Mouse (Mus musculus): ENCODE measurements around the gene Gdpd1. TPM values are rescaled to one million over a fixed set of nuclear protein-coding genes. Genes with fewer than 3 reads are reported as not detected.
A peak's percentile ranks its signal among the peaks of the same experiment; 100 is the strongest.
"Not testable (repeated sequence)": the region's sequence is repeated elsewhere in the genome, so short reads cannot be mapped to it uniquely, and the experiment has no call there.

The Gdpd1 gene
- polyA plus RNA-seq, 1 experiment from 2014 or later: 25.8 TPM

DNA sequence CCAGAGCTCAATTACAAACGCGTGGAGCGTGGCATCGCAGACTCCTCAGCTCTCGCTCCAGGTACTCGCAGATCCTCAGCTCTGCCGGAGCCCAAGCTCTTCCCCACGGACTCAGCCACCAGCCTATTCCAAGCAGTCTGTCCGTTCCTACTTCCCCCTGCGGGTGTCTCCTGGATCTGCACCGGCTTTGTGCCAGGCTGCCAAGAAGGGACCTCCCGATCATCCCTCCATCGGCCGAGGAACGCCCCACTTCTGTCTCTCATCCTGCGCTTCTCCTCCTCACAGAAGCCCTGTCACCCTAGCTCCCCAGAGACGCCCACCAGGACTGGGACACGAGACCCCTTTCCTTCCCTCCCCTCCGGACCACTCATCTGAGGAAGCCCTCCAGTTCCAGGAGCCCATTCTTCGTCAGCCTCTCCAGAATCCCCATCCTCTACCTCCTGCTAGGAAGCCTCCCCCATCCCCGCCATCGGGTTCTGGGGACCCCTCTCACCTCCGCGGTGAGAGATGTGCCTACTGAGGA lies 458 bp downstream of the Gdpd1 start:
- peaks cover 17% of the 10 kb centered on the region for H3K36me3 ChIP-seq
- H3K9me3 ChIP-seq (replicated peaks): no peaks in the 10 kb centered on the region
- H3K4me1 ChIP-seq (replicated peaks): peaks cover 11% of the 10 kb centered on the region
- peak overlapping the region; percentile 97 for H3K4me2 ChIP-seq
- peak overlapping the region; percentile 85 for H3K27ac ChIP-seq
- ATAC-seq (replicated peaks; ENCODE audit: insufficient number of reproducible peaks, insufficient read depth, low FRiP score, low read depth): peak; percentile 72
- 1% methylated on average over 24 of the region's 24 CpGs for WGBS
- H3K27me3 ChIP-seq: no peaks in the 10 kb centered on the region
- H3K9ac ChIP-seq: peak overlapping the region; percentile 79
- H3K4me3 ChIP-seq: peak overlapping the region; percentile 75

- peaks cover 18% of the 10 kb centered on the region for H3K36me3 ChIP-seq
- no peak overlapping the region for H3K9ac ChIP-seq
- no peaks in the 10 kb centered on the region for H3K9me3 ChIP-seq (replicated peaks)
- no peak overlapping the region for H3K4me2 ChIP-seq
- no peaks in the 10 kb centered on the region for H3K27me3 ChIP-seq
- WGBS: 74% methylated on average over 3 of the region's 3 CpGs
- no peak for ATAC-seq (replicated peaks; ENCODE audit: insufficient number of reproducible peaks, insufficient read depth, low FRiP score, low read depth)
- H3K4me1 ChIP-seq (replicated peaks): no peaks in the 10 kb centered on the region
- H3K27ac ChIP-seq: no peak overlapping the region
- no peak overlapping the region for H3K4me3 ChIP-seq
Measured at GRCm38 (mm10) chr11:87062087-87062486, 11.8 kb downstream of the Gdpd1 start.

GRCm38 (mm10) chr11:87060410-87060809 lies 13.5 kb downstream of the Gdpd1 start:
- no peaks in the 10 kb centered on the region for H3K9me3 ChIP-seq (replicated peaks)
- H3K4me1 ChIP-seq (replicated peaks): no peaks in the 10 kb centered on the region
- no peak for ATAC-seq (replicated peaks; ENCODE audit: insufficient number of reproducible peaks, insufficient read depth, low FRiP score, low read depth)
- 99% methylated on average over 2 of the region's 2 CpGs for WGBS
- peaks cover 26% of the 10 kb centered on the region for H3K36me3 ChIP-seq
- H3K9ac ChIP-seq: no peak overlapping the region
- H3K4me2 ChIP-seq: no peak overlapping the region
- no peaks in the 10 kb centered on the region for H3K27me3 ChIP-seq
- H3K4me3 ChIP-seq: no peak overlapping the region
- H3K27ac ChIP-seq: no peak overlapping the region

- H3K9ac ChIP-seq: no peak overlapping the region
- H3K36me3 ChIP-seq: peaks cover 26% of the 10 kb centered on the region
- H3K27me3 ChIP-seq: no peaks in the 10 kb centered on the region
- H3K4me1 ChIP-seq (replicated peaks): no peaks in the 10 kb centered on the region
- H3K4me3 ChIP-seq: no peak overlapping the region
- no peaks in the 10 kb centered on the region for H3K9me3 ChIP-seq (replicated peaks)
- no peak overlapping the region for H3K4me2 ChIP-seq
- ATAC-seq (replicated peaks; ENCODE audit: insufficient number of reproducible peaks, insufficient read depth, low FRiP score, low read depth): no peak
- 87% methylated on average over 6 of the region's 6 CpGs for WGBS
- no peak overlapping the region for H3K27ac ChIP-seq
Measured at GRCm38 (mm10) chr11:87056286-87056685, 17.6 kb downstream of the Gdpd1 start.

GRCm38 (mm10) chr11:87048900-87049299 lies 25.0 kb downstream of the Gdpd1 start:
- not testable (repeated sequence) for H3K4me1 ChIP-seq (replicated peaks); H3K27me3 ChIP-seq; H3K4me3 ChIP-seq; H3K9me3 ChIP-seq (replicated peaks); H3K9ac ChIP-seq; H3K27ac ChIP-seq; H3K4me2 ChIP-seq; ATAC-seq (replicated peaks; ENCODE audit: insufficient number of reproducible peaks, insufficient read depth, low FRiP score, low read depth)
- H3K36me3 ChIP-seq: peaks cover 25% of the 10 kb centered on the region
- 90% methylated on average over 7 of the region's 7 CpGs for WGBS

DNA sequence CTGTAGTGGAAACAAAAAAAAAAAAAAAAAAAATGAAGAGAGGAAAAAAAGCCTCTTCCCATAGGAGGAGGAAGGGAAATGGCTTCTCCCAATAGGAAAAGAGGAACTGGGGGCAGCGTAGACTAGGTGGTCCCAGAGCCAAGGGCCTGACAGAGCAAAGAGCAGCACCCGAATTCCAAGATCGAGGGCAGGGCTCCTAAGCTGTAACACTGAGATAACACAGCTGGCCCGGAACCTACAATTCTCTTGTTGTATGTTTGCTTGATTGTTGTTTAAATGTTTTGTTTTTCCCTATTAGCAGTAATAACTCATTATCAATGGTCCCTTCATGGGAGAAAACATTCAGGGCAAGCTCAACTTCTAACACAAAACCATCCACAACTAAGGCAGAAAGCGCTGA lies 26.9 kb downstream of the Gdpd1 start:
- H3K4me1 ChIP-seq (replicated peaks): no peaks in the 10 kb centered on the region
- no peaks in the 10 kb centered on the region for H3K9me3 ChIP-seq (replicated peaks)
- WGBS: 87% methylated on average over 5 of the region's 5 CpGs
- H3K9ac ChIP-seq: no peak overlapping the region
- peaks cover 24% of the 10 kb centered on the region for H3K36me3 ChIP-seq
- no peak for ATAC-seq (replicated peaks; ENCODE audit: insufficient number of reproducible peaks, insufficient read depth, low FRiP score, low read depth)
- H3K4me3 ChIP-seq: no peak overlapping the region
- no peaks in the 10 kb centered on the region for H3K27me3 ChIP-seq
- H3K4me2 ChIP-seq: no peak overlapping the region
- H3K27ac ChIP-seq: no peak overlapping the region

DNA sequence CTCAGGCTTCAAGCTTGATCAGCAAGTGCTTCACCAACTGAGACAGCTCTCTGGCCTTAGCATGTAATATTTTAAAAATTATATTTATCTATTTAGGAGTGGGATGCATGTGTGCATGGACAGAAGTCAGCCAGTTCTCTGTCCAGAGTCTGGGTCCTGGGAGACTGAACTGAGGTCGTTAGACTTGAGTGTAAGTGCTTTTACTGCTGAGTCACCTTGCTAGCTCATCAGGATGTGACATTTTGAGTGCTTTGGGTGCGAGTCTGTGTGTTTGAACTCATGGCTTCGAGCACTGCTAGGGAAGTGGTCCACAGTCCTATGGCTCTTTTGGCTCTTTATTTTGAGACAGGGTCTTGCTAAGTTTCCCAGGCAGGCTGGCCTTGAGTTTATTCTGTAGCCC lies 30.8 kb downstream of the Gdpd1 start:
- H3K36me3 ChIP-seq: peaks cover 26% of the 10 kb centered on the region
- ATAC-seq (replicated peaks; ENCODE audit: insufficient number of reproducible peaks, insufficient read depth, low FRiP score, low read depth): no peak
- H3K9ac ChIP-seq: no peak overlapping the region
- 72% methylated on average over 3 of the region's 3 CpGs for WGBS
- no peaks in the 10 kb centered on the region for H3K4me1 ChIP-seq (replicated peaks)
- H3K27me3 ChIP-seq: no peaks in the 10 kb centered on the region
- H3K4me2 ChIP-seq: no peak overlapping the region
- no peaks in the 10 kb centered on the region for H3K9me3 ChIP-seq (replicated peaks)
- no peak overlapping the region for H3K4me3 ChIP-seq
- H3K27ac ChIP-seq: no peak overlapping the region

GRCm38 (mm10) chr11:87039307-87039963 lies 34.4 kb downstream of the Gdpd1 start:
- H3K36me3 ChIP-seq: peaks cover 20% of the 10 kb centered on the region
- H3K9me3 ChIP-seq (replicated peaks): no peaks in the 10 kb centered on the region
- H3K4me3 ChIP-seq: no peak overlapping the region
- ATAC-seq (replicated peaks; ENCODE audit: insufficient number of reproducible peaks, insufficient read depth, low FRiP score, low read depth): peak; percentile 35; the same call in 1 of the 2 replicates
- H3K4me2 ChIP-seq: no peak overlapping the region
- H3K9ac ChIP-seq: no peak overlapping the region
- H3K27ac ChIP-seq: no peak overlapping the region
- no peaks in the 10 kb centered on the region for H3K27me3 ChIP-seq
- WGBS: 74% methylated on average over 9 of the region's 9 CpGs
- no peaks in the 10 kb centered on the region for H3K4me1 ChIP-seq (replicated peaks)

GRCm38 (mm10) chr11:87036180-87036579 lies 37.7 kb downstream of the Gdpd1 start:
- no peaks in the 10 kb centered on the region for H3K27me3 ChIP-seq
- peaks cover 8% of the 10 kb centered on the region; the same call in 1 of the 2 replicates for H3K36me3 ChIP-seq
- no peak overlapping the region for H3K4me2 ChIP-seq
- no peak for ATAC-seq (replicated peaks; ENCODE audit: insufficient number of reproducible peaks, insufficient read depth, low FRiP score, low read depth)
- WGBS: 71% methylated on average over 4 of the region's 4 CpGs
- H3K4me1 ChIP-seq (replicated peaks): 0 out of 2 replicates have a peak, but pooled peaks cover 2% of the 10 kb centered on the region
- H3K4me3 ChIP-seq: no peak overlapping the region
- H3K9me3 ChIP-seq (replicated peaks): no peaks in the 10 kb centered on the region
- no peak overlapping the region for H3K9ac ChIP-seq
- no peak overlapping the region for H3K27ac ChIP-seq

- Histone ChIP-seq H3K27me3 (no peaks in the 10 kb centered on the region), H3K9ac (no peak overlapping the region), H3K27ac (no peak overlapping the region), H3K9me3 (replicated peaks) (no peaks in the 10 kb centered on the region), H3K36me3 (no peaks in the 10 kb centered on the region), H3K4me2 (no peak overlapping the region), H3K4me3 (no peak overlapping the region), H3K4me1 (replicated peaks) (peaks cover 11% of the 10 kb centered on the region; the same call in 1 of the 2 replicates)
- WGBS: 71% methylated on average over 3 of the region's 3 CpGs
- no peak for ATAC-seq (replicated peaks; ENCODE audit: insufficient number of reproducible peaks, insufficient read depth, low FRiP score, low read depth)
Measured at GRCm38 (mm10) chr11:87028212-87028611, 45.6 kb downstream of the Gdpd1 start.

DNA sequence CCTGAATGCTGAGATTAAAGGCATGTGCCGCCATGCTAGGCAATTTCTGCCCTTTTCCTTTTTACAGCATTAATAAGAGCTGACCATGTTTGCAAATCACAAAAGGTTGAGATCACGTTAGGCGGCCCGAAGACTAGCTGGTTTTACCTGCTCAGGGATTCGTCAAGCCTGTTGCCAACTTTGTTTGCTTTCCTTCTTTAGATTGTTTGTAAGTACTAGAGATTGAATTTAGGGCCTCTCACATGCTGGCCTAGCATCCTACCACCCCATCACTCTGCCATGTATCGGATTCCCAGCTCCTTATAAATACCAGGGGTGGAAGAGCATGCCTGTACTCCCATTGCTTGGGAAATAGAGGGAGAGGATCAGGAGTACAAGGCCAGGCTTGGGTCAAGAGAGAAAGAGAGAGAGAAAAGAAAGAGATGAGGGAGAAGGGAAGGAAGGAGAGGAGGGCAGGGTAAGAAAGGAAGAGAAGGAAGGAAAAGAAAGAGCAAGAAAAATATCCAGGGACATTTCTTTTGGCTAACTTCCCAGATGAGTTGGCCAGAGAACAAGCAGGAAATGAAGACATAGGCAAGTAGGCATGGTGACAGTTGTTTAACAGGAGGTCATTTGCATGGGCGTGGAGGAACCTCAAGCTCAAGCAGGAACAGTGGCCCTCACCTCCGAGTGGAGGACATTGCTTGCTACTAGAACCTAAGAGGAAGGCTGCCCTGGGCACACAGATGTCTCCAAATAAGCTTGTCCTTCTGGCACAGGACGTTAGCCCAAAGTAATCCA lies 47.6 kb downstream of the Gdpd1 start:
- Histone ChIP-seq H3K27me3 (no peaks in the 10 kb centered on the region), H3K9ac (no peak overlapping the region), H3K27ac (peak overlapping the region; percentile 58), H3K36me3 (no peaks in the 10 kb centered on the region), H3K9me3 (replicated peaks) (no peaks in the 10 kb centered on the region), H3K4me3 (no peak overlapping the region), H3K4me1 (replicated peaks) (peaks cover 9% of the 10 kb centered on the region; the same call in 1 of the 2 replicates), H3K4me2 (no peak overlapping the region)
- ATAC-seq (replicated peaks; ENCODE audit: insufficient number of reproducible peaks, insufficient read depth, low FRiP score, low read depth): no peak
- 68% methylated on average over 9 of the region's 9 CpGs for whole genome bisulfite sequencing

All from heart, embryonic 15.5 days (tissue).